Mouse (Mus musculus) lung, embryonic 14.5 days (tissue): ENCODE measurements at regions not wholly inside any gene's neighbourhood (a gene's known extent, or its start where the extent isn't known, plus 50 kb on each side); places are given as distances from the start of the nearest gene placed in this dataset.

Experiments used
- ATAC-seq: fragments of 200-750 bp; cut with Nextera tagmentation; 2 replicates; pipeline ENCODE4 v1.8.0; 2017; ENCODE audit warnings: mild to moderate bottlenecking, moderate TSS enrichment, moderate library complexity; ENCODE audit not compliant: insufficient read depth
- DNase-seq: peaks from one replicate; pipeline ENCODE4 v3.0.0-alpha.2; 2015
- H3K27ac ChIP-seq: fragments of 300-500 bp; sonication (generic); 2 replicates; pipeline ENCODE4 v1.5.1; 2014; ENCODE audit warnings: low read depth, mild to moderate bottlenecking, moderate library complexity
- H3K27me3 ChIP-seq: fragments of 300-500 bp; sonication (generic); 2 replicates; pipeline ENCODE4 v1.6.1; 2014; ENCODE audit warnings: low read length, control low read depth; ENCODE audit not compliant: insufficient read depth
- H3K36me3 ChIP-seq: fragments of 300-500 bp; sonication (generic); 2 replicates; pipeline ENCODE4 v1.6.1; 2014; ENCODE audit warnings: control low read depth; ENCODE audit not compliant: insufficient read depth
- H3K4me1 ChIP-seq: fragments of 300-500 bp; sonication (generic); 2 replicates; pipeline ENCODE4 v1.6.1; 2014; ENCODE audit warnings: antibody characterized with exemption, control low read depth; ENCODE audit not compliant: insufficient read depth
- H3K4me2 ChIP-seq: fragments of 300-500 bp; sonication (generic); 2 replicates; pipeline ENCODE4 v1.6.1; 2014; ENCODE audit warnings: mild to moderate bottlenecking
- H3K4me3 ChIP-seq: fragments of 300-500 bp; sonication (generic); 2 replicates; pipeline ENCODE4 v1.5.1; 2014; ENCODE audit warnings: low read depth, low read length
- H3K9ac ChIP-seq: fragments of 300-500 bp; sonication (generic); 2 replicates; pipeline ENCODE4 v1.6.1; 2014
- H3K9me3 ChIP-seq: fragments of 300-500 bp; sonication (generic); 2 replicates; pipeline ENCODE4 v1.6.1; 2016; ENCODE audit warnings: low read depth, low read length, control low read depth
- CTCF ChIP-seq: IDR thresholded peaks from 2 replicates; pipeline ENCODE4 v1.5.1; 2016; ENCODE audit warnings: antibody characterized with exemption, low read depth
- WGBS: fragments of 180-500 bp; shearing (Covaris S2); extraction: QIAGEN DNeasy Blood & Tissue Kit; methylation state at CpG from one replicate; pipeline ENCODE4 v1.1.7; 2014; 5-methylcytosine and 5-hydroxymethylcytosine counted together

DNA sequence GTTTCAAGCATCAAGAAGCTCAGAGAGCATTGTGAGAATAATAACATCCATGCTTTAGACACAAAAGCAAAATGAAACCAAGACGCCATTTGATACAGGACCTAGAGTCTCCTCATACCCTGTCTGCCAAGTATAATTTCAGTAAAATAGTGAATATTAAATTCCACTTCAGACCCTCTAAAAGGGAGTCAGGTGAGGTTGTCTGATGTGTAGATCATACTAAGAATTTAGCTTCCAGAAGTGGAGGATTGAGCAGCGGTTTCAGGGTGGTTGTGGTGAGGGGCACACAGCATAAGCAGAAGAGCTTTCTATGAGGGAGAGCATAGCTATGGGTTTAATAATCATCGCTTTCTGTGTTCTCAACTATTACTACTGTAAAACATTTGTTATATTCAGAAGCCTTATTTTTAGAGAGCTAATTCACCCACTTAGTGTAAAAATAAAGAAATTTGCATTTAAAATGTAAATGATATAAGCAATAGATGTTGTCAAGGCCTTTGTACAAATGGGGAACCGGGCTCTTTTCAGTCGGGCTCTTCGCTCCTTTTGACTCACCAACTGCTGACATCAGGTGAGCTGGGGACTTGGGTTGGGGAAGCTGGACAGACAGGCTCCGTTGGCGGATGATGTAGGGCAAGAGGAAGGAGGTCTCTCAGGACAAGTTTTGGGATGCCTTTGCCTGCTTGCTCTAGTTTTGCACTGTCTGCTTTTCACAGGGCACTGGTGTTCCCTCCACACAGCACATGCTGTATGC is 85.2 kb upstream of the Ankrd1 start:
- Histone ChIP-seq H3K4me1 (no peaks in the 10 kb centered on the region), H3K27ac (no peak overlapping the region), H3K27me3 (no peaks in the 10 kb centered on the region), H3K9me3 (no peaks in the 10 kb centered on the region), H3K9ac (no peak overlapping the region), H3K4me3 (no peak overlapping the region), H3K36me3 (no peaks in the 10 kb centered on the region), H3K4me2 (no peak overlapping the region)
- WGBS = 91% methylated on average over 8 of the region's 8 CpGs
- TF ChIP-seq CTCF = no peak
- ATAC-seq (no peak), DNase-seq (no peak)

- H3K4me3 ChIP-seq = no peak overlapping the region
- WGBS = 14% methylated on average over 7 of the region's 7 CpGs
These were observed 87.9 kb upstream of the Ankrd1 start for GRCm38 (mm10) chr19:36207735-36208288.

GRCm38 (mm10) chr19:36208419-36208818 is 88.5 kb upstream of the Ankrd1 start:
- H3K4me1 ChIP-seq = no peaks in the 10 kb centered on the region
- no peak overlapping the region for H3K9ac ChIP-seq
- no peaks in the 10 kb centered on the region for H3K36me3 ChIP-seq
- no peak for TF ChIP-seq CTCF
- ATAC-seq (no peak), DNase-seq (no peak)
- no peak overlapping the region for H3K4me2 ChIP-seq
- 43% methylated on average over 5 of the region's 5 CpGs for WGBS
- H3K9me3 ChIP-seq = no peaks in the 10 kb centered on the region
- no peak overlapping the region for H3K27ac ChIP-seq
- H3K27me3 ChIP-seq = no peaks in the 10 kb centered on the region
- no peak overlapping the region for H3K4me3 ChIP-seq

More at GRCm38 (mm10) chr19:36207735-36208288, 87.9 kb upstream of the Ankrd1 start:
- Histone ChIP-seq H3K4me1 (no peaks in the 10 kb centered on the region), H3K9ac (no peak overlapping the region), H3K27me3 (no peaks in the 10 kb centered on the region), H3K36me3 (no peaks in the 10 kb centered on the region), H3K27ac (peak overlapping the region; percentile 60; the same call in 1 of the 2 replicates), H3K4me2 (peak overlapping the region; percentile 43), H3K9me3 (no peaks in the 10 kb centered on the region)
- peak; percentile 83 for ATAC-seq
- peak; percentile 78 for DNase-seq
- no peak for TF ChIP-seq CTCF

DNA sequence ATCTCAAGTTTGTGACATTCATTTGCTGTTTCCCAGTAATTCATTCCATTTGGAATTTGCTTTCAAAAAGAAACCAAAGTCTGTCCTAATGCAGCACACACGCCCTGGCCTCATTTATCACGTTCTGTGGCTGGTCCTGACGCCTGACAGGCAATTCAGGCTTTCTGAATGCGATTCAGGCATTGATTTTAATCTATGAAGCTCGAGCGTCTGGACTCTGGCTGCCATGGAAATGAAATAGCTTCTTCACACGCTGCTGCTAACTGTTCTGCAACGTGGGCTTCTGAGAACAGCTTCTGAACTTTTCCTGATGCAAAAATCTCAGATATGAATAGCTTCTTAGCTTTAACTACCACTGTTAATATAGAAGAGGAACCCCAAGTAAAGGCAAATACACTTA is 93.6 kb upstream of the Ankrd1 start:
- no peak for ATAC-seq
- Histone ChIP-seq H3K27me3 (no peaks in the 10 kb centered on the region), H3K9me3 (no peaks in the 10 kb centered on the region), H3K4me1 (peaks cover 6% of the 10 kb centered on the region), H3K36me3 (no peaks in the 10 kb centered on the region), H3K4me2 (no peak overlapping the region), H3K9ac (no peak overlapping the region; the same call in 1 of the 2 replicates), H3K27ac (no peak overlapping the region), H3K4me3 (no peak overlapping the region)
- no peak for DNase-seq
- no peak for TF ChIP-seq CTCF
- 25% methylated on average over 8 of the region's 8 CpGs for WGBS

DNA sequence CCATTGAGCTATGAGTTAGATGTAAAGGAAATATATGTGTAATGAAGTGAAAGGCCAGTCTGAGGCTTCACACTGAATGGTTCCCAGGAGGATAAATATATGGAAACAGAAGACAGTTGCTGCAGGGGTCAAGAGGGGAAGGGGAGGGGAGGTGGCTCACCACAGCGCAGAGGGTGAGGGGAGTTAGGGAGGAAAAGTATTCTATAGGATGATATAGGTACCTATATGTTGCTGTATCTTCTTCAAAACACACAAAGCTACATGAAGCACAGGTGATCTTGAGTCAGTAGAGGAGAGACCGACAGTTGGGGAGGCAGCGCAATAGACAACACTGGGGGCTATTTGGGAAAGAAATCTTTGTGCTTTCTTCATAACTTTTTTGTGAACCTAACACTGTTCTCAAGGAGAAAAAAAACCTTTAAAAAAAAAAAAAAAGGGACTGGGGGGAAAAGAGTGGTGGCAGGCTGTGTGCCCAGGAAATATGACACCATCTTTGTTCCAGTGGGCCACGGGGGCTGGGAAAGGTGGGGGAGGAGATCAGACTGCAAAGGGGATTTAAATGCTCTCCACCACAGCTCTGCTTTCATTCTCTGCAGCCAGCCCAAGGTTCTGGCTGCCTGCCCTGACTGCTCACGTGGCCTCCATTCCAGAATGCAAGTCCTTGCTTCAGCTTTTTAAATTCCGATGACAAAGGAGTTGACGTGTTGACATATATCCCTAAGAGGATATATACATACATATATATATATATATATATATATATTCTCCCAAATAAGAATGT is 94.5 kb upstream of the Ankrd1 start:
- H3K27me3 ChIP-seq = no peaks in the 10 kb centered on the region
- H3K4me3 ChIP-seq = no peak overlapping the region
- H3K4me1 ChIP-seq = peaks cover 6% of the 10 kb centered on the region
- no peak overlapping the region for H3K9ac ChIP-seq
- no peak for TF ChIP-seq CTCF
- WGBS = 21% methylated on average over 7 of the region's 7 CpGs
- no peaks in the 10 kb centered on the region for H3K36me3 ChIP-seq
- H3K4me2 ChIP-seq = peak overlapping the region; percentile 28; the same call in 1 of the 2 replicates
- DNase-seq (peak; percentile 95), ATAC-seq (peak; percentile 94)
- no peaks in the 10 kb centered on the region for H3K9me3 ChIP-seq
- peak overlapping the region; percentile 67; the same call in 1 of the 2 replicates for H3K27ac ChIP-seq

- Histone ChIP-seq H3K36me3 (no peaks in the 10 kb centered on the region), H3K4me1 (peaks cover 6% of the 10 kb centered on the region), H3K4me3 (no peak overlapping the region), H3K4me2 (no peak overlapping the region), H3K27ac (0 out of 2 replicates have a peak overlapping the region, but pooled peaks have one; percentile 31), H3K27me3 (no peaks in the 10 kb centered on the region), H3K9me3 (no peaks in the 10 kb centered on the region), H3K9ac (no peak overlapping the region)
- WGBS = 65% methylated on average over 5 of the region's 5 CpGs
- no peak for DNase-seq
- ATAC-seq = no peak
- TF ChIP-seq CTCF = no peak
These were observed 97.3 kb upstream of the Ankrd1 start for GRCm38 (mm10) chr19:36217177-36217576.

- no peaks in the 10 kb centered on the region for H3K36me3 ChIP-seq
- no peak overlapping the region for H3K9ac ChIP-seq
- H3K4me2 ChIP-seq = no peak overlapping the region
- 62% methylated on average over 5 of the region's 5 CpGs for WGBS
- no peak for ATAC-seq
- H3K9me3 ChIP-seq = no peaks in the 10 kb centered on the region
- TF ChIP-seq CTCF = no peak
- no peaks in the 10 kb centered on the region for H3K27me3 ChIP-seq
- peaks cover 6% of the 10 kb centered on the region for H3K4me1 ChIP-seq
- H3K27ac ChIP-seq = 0 out of 2 replicates have a peak overlapping the region, but pooled peaks have one; percentile 31
- no peak overlapping the region for H3K4me3 ChIP-seq
- DNase-seq = no peak
These were observed 97.7 kb upstream of the Ankrd1 start for GRCm38 (mm10) chr19:36217605-36218004.
